Mouse (Mus musculus) frontal cortex, postnatal 10 days (tissue): ENCODE measurements around the gene Txnl4b.
A peak's percentile ranks its signal among the peaks of the same experiment; 100 is the strongest.

Experiments
- DNase-seq, 2 experiments: peaks; one replicate each; pipeline ENCODE4 v3.0.0; 2022; ENCODE audit warnings: low spot score in 2 of 2, mixed read lengths in 1 of 2

Gene Txnl4b

GRCm38 (mm10) chr8:109565498-109566333 is at the start of gene Txnl4b, which contains the start of gene Dhx38:
Gene Txnl4b (plus strand): TSS chr8:109565892.
Gene Dhx38 (minus strand): TSS chr8:109565861.
- peak; percentile 98 to 99 for DNase-seq

GRCm38 (mm10) chr8:109524008-109524407 is 41.7 kb upstream of the Txnl4b start:
- DNase-seq = no peak

DNA sequence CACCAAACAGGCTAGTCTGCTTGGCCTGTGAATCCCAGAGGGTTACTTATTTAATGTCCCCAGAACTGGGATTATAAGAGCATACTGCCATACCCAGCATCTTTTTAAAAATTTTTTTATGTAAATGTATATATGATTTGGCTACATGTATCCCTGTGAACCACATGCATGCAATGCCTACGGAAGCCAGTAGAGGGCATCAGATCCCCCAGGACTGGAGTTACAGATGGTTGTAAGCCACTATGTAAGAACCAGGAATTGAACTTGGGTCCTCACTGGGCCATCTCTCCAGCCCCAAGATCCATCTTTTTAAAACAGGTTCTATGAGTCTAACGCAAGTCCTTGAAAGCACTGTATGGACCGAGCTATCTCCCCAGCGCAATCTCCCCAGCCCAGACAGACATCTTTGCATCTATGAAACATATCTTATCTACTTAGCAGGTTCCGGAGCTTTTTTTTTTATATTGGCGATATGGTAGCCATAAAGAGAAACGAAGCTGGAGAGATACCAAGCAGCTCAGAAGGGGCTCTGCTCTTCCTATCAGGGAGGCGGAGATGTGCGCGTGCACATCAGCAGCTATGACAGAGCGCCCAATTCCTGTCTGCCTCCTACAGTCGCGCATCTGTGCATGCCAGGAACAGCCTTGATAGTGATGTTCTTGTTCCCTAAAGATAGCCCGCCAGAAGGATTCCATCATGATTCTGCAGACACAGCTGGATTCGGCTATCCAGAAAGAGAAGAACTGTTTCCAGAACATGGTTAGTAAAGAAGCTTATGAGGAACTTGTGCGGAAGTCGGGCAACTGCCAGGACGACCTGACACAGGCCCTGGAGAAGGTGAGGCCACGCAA is 30.3 kb upstream of the Txnl4b start:
- no peak for DNase-seq

GRCm38 (mm10) chr8:109536703-109537102 is 29.0 kb upstream of the Txnl4b start:
- DNase-seq = peak; percentile 59 to 81

DNA sequence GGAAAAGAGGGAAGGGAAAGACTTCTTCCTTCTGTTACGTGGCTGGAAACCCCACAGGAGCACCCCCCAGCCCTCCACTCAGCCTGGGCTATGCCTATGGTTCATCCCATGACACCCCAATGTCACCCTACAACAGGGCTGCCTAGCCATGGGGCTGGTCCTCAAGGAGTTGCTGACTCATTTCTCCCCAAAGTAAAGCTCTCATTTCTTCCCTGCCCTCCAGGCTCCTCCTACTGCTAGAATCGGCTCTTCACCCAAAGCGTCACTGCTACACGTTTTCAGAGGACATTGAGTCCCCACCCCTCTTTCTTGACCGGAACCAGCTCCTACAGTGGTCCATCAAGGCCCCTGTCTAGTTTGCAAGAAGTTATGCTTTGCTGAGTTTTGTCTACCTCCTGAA is 23.5 kb upstream of the Txnl4b start:
- no peak for DNase-seq

DNA sequence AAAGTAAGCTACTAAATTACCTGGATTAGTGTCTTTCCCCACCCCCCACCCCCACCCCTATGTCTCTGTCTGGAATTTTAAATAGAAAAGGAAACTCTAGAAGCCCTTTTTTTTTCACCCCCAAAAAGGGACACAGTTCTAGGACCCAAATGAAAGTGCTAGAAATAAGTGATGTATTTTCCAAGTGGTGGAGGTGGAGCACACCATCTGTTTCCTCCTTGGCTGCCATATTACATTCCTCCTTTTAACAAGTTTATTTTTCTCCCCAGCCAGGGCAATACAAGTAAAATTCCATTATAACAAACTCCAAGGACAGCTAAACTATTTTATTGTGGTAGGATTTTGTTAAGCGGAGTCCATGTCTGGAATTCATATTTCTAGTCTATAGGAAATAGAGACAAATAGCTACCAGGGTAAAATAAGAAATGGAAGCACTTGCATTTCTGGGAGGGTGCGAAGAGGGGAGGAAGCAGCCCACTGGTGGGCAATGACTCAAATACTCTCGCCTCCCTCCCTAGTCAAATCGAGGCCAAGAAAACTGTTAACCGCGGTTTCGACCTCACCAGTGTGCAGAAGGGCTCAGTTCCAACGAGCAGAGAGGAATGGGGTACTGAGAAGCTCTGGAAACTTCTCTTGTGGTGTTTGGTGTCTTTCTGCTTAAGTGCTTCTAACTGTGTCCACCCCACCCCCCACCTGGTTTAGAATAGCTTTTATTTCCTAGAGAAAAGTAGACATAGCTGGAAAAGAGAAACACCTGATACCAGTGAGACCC is 22.8 kb upstream of the Txnl4b start:
- DNase-seq = no peak

DNA sequence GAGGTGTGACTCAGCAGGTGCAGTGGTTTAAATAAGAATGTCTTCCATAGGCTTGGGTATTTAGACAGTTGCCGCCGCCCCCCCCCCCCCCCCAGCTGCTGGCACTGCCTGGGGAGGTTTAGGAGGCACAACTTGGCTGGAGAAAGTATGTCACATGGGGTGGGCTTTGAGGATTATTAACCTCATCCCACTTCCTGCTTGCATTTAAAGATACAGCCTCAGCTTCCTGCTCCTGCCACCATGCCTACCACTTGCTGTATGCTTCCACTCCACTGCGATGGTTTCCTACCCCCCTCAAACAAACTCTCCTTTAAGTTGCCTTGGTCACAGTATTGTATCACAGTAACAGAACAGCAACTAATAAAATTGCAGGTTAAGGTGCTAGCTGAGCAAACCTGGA is 21.6 kb upstream of the Txnl4b start:
- DNase-seq = no peak

DNA sequence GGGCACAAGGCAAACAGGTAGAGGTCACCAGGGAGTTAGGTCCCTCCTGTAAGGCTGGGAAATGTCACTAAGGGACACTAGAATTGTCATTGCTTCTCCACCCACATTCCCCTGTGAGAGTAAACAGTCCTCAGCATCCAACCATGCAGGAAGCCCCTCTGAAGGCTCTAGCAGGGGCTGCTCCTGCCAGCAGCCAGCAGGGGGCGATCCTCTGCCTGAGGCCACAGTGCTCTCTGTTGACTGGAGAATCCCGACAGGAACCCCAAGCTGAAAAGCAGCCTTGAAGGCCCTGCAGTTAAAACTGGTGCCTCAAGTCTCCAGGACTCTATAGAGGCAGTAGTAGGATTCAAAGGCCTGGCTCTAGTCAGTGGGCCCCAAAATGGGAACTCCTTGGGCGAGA is 14.0 kb upstream of the Txnl4b start:
- DNase-seq = no peak

DNA sequence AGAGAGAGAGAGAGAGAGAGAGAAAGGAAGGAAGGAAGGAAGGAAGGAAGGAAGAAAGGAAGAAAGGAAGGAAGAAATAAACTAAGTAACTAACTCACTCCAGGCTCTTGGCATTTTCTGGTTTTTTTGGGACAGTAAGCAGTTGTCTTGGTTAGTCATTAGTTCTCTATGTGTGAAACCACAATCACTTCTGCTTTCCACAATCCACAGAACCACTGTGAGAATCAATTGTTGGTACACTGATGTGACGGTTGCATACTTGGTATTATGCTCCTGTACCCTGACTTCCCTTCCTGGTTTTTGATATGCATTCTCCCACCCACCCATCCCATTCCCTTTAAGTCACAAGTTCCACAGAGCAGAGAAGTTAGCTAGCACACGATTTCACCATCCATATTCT is 1.8 kb upstream of the Txnl4b start:
- no peak for DNase-seq

DNA sequence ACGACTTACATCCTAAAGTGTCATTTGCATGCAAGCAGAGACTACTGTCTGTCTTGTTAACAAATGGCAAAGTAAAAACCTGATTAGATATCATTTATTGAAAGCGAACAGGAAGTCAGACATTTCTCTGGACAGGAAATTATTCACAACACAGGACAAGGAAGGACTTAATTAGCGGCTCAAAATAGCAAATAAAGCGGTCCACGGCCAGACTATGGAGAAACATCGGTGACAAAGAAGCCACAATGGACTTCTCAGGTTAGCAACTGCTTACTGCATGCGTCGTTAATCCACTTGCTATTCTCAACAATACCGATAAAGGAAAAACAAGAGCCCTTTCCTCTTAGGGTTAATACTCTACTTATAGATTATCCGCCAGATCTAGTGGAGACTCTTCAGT is 926 bp upstream of the Txnl4b start:
- no peak for DNase-seq

DNA sequence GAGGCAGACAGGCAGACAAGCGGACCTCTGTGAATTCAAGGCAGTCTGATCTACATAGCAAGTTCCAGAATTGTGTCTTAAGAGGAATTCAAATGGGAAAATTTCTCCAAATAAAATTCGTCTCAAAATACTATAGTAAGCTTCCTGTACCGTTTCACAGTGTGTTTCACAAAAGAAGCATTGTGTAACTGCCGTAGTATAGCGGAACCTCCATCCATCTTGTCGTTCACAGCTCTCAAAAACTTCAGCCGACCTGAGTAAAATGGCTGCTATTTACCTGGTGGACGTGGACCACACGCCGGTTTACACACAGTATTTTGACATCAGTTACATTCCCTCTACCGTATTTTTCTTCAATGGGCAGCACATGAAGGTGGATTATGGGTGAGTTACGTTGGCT is 5.4 kb downstream of the Txnl4b start:
- DNase-seq = no peak

GRCm38 (mm10) chr8:109576311-109576710 is 10.6 kb downstream of the Txnl4b start:
- DNase-seq = no peak

DNA sequence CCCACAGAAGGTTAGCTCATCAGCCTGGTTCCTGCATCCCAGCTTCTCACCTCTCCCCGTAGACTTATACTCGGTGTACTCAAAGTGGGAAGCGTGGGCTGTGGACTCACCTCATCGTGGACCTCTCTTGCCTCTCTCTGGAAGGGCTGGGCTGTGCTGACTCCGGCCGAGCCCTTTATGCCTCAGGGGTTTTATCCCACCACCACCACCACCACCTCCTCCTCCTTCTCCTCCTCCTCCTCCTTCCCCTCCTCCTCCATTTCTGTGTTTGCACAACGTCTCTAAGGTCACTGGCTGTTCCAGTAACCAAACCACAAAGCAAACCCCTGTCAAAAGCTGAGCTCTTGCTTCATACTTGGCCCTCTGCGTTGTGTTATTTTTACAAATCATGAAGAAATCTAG is 13.2 kb downstream of the Txnl4b start, which contains the start of gene Hp:
Gene Hp, minus strand, starts transcription at position 273 of the 402 bp plus-strand sequence.
- no peak for DNase-seq

DNA sequence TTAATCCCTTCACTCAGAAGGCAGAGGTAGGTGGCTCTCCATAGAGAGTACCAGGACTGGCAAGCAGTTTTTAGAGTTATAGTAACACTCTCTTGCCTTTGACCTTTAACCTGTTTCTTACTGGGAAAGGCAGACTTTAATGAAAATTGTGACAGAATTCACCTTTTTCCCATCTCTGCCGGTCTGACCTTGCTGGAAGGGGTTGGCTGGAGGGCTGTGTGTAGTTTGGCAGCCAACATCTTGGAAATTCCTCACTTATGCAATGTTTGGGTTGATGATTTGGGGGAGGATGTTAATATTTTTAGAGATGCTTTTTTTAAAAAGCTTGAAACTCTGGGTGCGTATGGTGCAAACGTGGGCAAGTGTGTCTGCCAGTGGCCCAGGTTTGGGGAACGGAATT is 18.6 kb downstream of the Txnl4b start:
- DNase-seq = no peak

DNA sequence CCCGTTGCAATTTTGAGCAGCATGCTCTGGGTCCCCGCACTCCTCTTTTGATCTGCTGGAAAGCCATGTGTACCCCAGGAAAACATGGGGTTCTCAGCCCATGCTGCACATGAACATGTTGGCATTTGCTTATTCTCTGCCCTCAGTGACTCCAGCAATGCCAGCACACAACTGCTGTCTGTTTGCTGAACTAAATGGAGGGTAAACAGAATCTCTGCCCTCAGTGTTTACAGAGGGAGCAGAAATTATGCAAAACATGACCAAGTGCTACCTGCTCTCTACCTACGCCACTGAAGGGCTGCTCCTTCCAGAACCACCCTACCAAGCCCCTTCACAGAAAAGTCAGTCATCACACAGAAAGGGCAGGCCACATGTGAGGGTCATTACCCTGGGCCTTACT is 19.1 kb downstream of the Txnl4b start:
- no peak for DNase-seq

- DNase-seq = no peak
These were observed 20.0 kb downstream of the Txnl4b start for GRCm38 (mm10) chr8:109585652-109586051.

GRCm38 (mm10) chr8:109586972-109587504 is 21.3 kb downstream of the Txnl4b start:
- no peak for DNase-seq

DNA sequence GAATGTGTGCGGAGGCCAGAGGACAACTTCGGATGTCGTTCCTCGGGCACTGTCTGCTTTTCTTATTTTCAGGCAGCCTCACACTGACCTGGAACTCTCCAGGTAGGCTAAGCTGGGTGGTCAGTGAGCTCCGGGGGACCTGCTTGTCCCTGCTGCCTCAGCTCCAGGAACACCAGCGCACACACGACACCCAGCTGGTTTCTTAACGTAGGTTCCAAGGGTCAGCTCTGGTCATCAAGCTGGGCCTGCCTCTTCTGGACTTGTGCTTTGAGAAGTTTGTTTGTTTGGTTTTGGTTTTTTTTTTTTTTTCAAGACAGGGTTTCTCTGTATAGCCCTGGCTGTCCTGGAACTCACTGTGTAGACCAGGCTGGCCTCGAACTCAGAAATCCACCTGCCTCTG is 25.2 kb downstream of the Txnl4b start:
- DNase-seq = no peak

GRCm38 (mm10) chr8:109591367-109591766 is 25.7 kb downstream of the Txnl4b start:
- no peak for DNase-seq

GRCm38 (mm10) chr8:109592164-109592563 is 26.5 kb downstream of the Txnl4b start:
- no peak for DNase-seq

DNA sequence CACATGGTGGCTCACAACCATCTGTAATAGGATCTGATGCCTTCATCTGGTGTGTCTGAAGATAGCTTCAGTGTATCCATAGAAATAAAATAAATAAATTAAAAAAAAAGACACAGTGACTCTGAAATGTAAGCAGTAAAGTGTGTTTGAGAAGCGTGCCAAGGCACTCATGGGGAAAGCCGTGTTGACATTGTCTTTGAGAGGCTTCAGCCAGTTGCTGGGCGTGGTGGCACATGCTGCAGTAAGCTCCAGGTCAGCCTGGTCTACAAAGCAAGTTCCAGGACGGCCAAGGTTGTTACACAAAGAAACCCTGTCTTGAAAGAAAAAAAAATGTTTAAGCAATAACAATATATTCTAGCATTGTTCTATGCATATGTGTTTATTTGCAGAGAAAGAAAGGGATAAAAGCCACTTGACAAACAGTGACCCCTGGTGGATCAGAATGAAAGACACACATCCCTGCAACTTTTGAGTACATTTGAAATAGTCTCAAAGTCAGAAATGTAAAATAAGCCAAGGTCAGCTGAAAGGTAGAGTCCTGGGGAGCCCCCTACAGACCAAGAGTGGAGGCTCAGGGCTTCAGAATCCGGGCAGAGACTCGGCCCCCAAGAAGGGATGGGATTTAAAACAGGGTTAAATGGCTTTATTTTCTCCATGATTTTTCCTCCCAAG is 27.6 kb downstream of the Txnl4b start:
- no peak for DNase-seq
